Mouse (Mus musculus): Measurements from ENCODE around the gene Tbca. TPM values are rescaled to one million over a fixed set of nuclear protein-coding genes. Genes with fewer than 3 reads are reported as not detected.

Tbca gene
- 128 TPM for polyA plus RNA-seq (2017; shearing (Covaris generic))

GRCm38 (mm10) chr13:94788771-94789649, at the start of gene Tbca:
Tbca (plus strand) TSS chr13:94788910.

GRCm38 (mm10) chr13:94875396-94875880, 86.7 kb downstream of the Tbca start, which contains the start of gene Otp:
Otp (plus strand) TSS chr13:94875602.

Other genes with a start within 250 kb of the Tbca start
- not detected for gene Otp, start 86.7 kb downstream of the Tbca start, polyA plus RNA-seq (2017; shearing (Covaris generic))
- gene Wdr41, start 187.4 kb downstream of the Tbca start, polyA plus RNA-seq (2017; shearing (Covaris generic)): 11.0 TPM